Mouse (Mus musculus) midbrain, embryonic 10.5 days (tissue): ENCODE measurements around the gene Rsg1. TPM values are rescaled to one million over a fixed set of nuclear protein-coding genes. Genes with fewer than 3 reads are reported as not detected.
A peak's percentile ranks its signal among the peaks of the same experiment; 100 is the strongest.

ENCODE experiments used
- DNase-seq: peaks from one replicate; pipeline ENCODE4 v3.0.0-alpha.2; 2017; ENCODE audit warnings: low spot score
- H3K27ac ChIP-seq: fragments of 300-500 bp; sonication (generic); replicated peaks from 2 replicates; pipeline ENCODE4 v1.5.1; 2016; ENCODE audit warnings: mild to moderate bottlenecking
- H3K27me3 ChIP-seq: fragments of 300-500 bp; sonication (generic); 2 replicates; pipeline ENCODE4 v1.6.1; 2016; ENCODE audit warnings: low read depth, mild to moderate bottlenecking; ENCODE audit not compliant: poor library complexity, severe bottlenecking
- H3K36me3 ChIP-seq: fragments of 300-500 bp; sonication (generic); 2 replicates; pipeline ENCODE4 v1.6.1; 2016; ENCODE audit warnings: mild to moderate bottlenecking, moderate library complexity
- H3K4me1 ChIP-seq: fragments of 300-500 bp; sonication (generic); 2 replicates; pipeline ENCODE4 v1.6.1; 2016
- H3K4me3 ChIP-seq: fragments of 300-500 bp; sonication (generic); 2 replicates; pipeline ENCODE4 v1.5.1; 2016; ENCODE audit warnings: mild to moderate bottlenecking, moderate library complexity
- H3K9me3 ChIP-seq: fragments of 300-500 bp; sonication (generic); replicated peaks from 2 replicates; pipeline ENCODE4 v1.6.1; 2016; ENCODE audit warnings: mild to moderate bottlenecking
- WGBS: fragments of 180-500 bp; shearing (Covaris S2); methylation state at CpG from one replicate; pipeline ENCODE4 v1.1.7; 2016; 5-methylcytosine and 5-hydroxymethylcytosine counted together
- polyA plus RNA-seq: library from polyadenylated mRNA; unstranded; fragments of >200 nt; fragmentation: Nextera tagmentation; extraction: Ambion mirVana; gene quantifications from 2 replicates; pipeline ENCODE4 v1.2.1, GENCODE M21; 2016

Gene Rsg1
- polyA plus RNA-seq, 1 experiment from 2014 or later, result 7.4 TPM

GRCm38 (mm10) chr4:141219583-141220213 lies 5.9 kb downstream of the Rsg1 start:
- no peak overlapping the region for H3K4me3 ChIP-seq
- no peaks in the 10 kb centered on the region for H3K9me3 ChIP-seq
- H3K27me3 ChIP-seq, result no peaks in the 10 kb centered on the region
- H3K27ac ChIP-seq, result no peak overlapping the region
- WGBS, result 91% methylated on average over 20 of the region's 20 CpGs
- H3K4me1 ChIP-seq, result peaks cover 2% of the 10 kb centered on the region
- DNase-seq, result no peak
- peaks cover 16% of the 10 kb centered on the region for H3K36me3 ChIP-seq

- no peaks in the 10 kb centered on the region for H3K9me3 ChIP-seq
- 76% methylated on average over 2 of the region's 2 CpGs for WGBS
- no peak overlapping the region for H3K27ac ChIP-seq
- no peaks in the 10 kb centered on the region for H3K4me1 ChIP-seq
- no peak for DNase-seq
- peaks cover 16% of the 10 kb centered on the region for H3K36me3 ChIP-seq
- H3K4me3 ChIP-seq, result no peak overlapping the region
- no peaks in the 10 kb centered on the region for H3K27me3 ChIP-seq
These were observed 8.1 kb downstream of the Rsg1 start for GRCm38 (mm10) chr4:141221848-141222247.

- Histone ChIP-seq H3K36me3 (peaks cover 16% of the 10 kb centered on the region), H3K4me1 (no peaks in the 10 kb centered on the region)
- 91% methylated on average over 5 of the region's 5 CpGs for WGBS
These were observed 9.0 kb downstream of the Rsg1 start for GRCm38 (mm10) chr4:141222752-141223151.

GRCm38 (mm10) chr4:141228687-141229086 lies 14.9 kb downstream of the Rsg1 start:
- Histone ChIP-seq H3K4me1 (no peaks in the 10 kb centered on the region), H3K9me3 (no peaks in the 10 kb centered on the region), H3K4me3 (no peak overlapping the region), H3K27ac (no peak overlapping the region), H3K36me3 (no peaks in the 10 kb centered on the region), H3K27me3 (peaks cover 12% of the 10 kb centered on the region; the same call in 1 of the 2 replicates)
- no peak for DNase-seq
- WGBS, result 90% methylated on average over 7 of the region's 7 CpGs

More at GRCm38 (mm10) chr4:141222752-141223151, 9.0 kb downstream of the Rsg1 start:
- no peaks in the 10 kb centered on the region for H3K27me3 ChIP-seq
- H3K9me3 ChIP-seq, result no peaks in the 10 kb centered on the region
- no peak overlapping the region for H3K27ac ChIP-seq
- no peak overlapping the region for H3K4me3 ChIP-seq
- no peak for DNase-seq

GRCm38 (mm10) chr4:141233196-141233595 lies 19.4 kb downstream of the Rsg1 start:
- Histone ChIP-seq H3K36me3 (no peaks in the 10 kb centered on the region), H3K4me1 (no peaks in the 10 kb centered on the region), H3K27me3 (peaks cover 37% of the 10 kb centered on the region), H3K27ac (no peak overlapping the region), H3K4me3 (no peak overlapping the region), H3K9me3 (no peaks in the 10 kb centered on the region)
- no peak for DNase-seq
- whole genome bisulfite sequencing, result 90% methylated on average over 4 of the region's 4 CpGs

GRCm38 (mm10) chr4:141235537-141236111 lies 21.9 kb downstream of the Rsg1 start:
- H3K27ac ChIP-seq, result no peak overlapping the region
- H3K36me3 ChIP-seq, result no peaks in the 10 kb centered on the region
- peaks cover 18% of the 10 kb centered on the region for H3K4me1 ChIP-seq
- no peak overlapping the region for H3K4me3 ChIP-seq
- no peak for DNase-seq
- 79% methylated on average over 6 of the region's 6 CpGs for WGBS
- no peaks in the 10 kb centered on the region for H3K9me3 ChIP-seq
- H3K27me3 ChIP-seq, result peaks cover 57% of the 10 kb centered on the region

GRCm38 (mm10) chr4:141236856-141237255 lies 23.1 kb downstream of the Rsg1 start:
- peaks cover 22% of the 10 kb centered on the region for H3K4me1 ChIP-seq
- peaks cover 62% of the 10 kb centered on the region for H3K27me3 ChIP-seq
- H3K9me3 ChIP-seq, result no peaks in the 10 kb centered on the region
- no peak for DNase-seq
- H3K4me3 ChIP-seq, result no peak overlapping the region
- H3K27ac ChIP-seq, result no peak overlapping the region
- WGBS, result 77% methylated on average over 3 of the region's 3 CpGs
- no peaks in the 10 kb centered on the region for H3K36me3 ChIP-seq

GRCm38 (mm10) chr4:141238492-141239387 lies 25.0 kb downstream of the Rsg1 start:
- H3K27me3 ChIP-seq, result peaks cover 81% of the 10 kb centered on the region
- no peaks in the 10 kb centered on the region for H3K9me3 ChIP-seq
- no peaks in the 10 kb centered on the region for H3K36me3 ChIP-seq
- DNase-seq, result no peak
- H3K27ac ChIP-seq, result 0 out of 2 replicates have a peak overlapping the region, but pooled peaks have one; percentile 55
- whole genome bisulfite sequencing, result 4% methylated on average over 20 of the region's 20 CpGs
- H3K4me1 ChIP-seq, result peaks cover 36% of the 10 kb centered on the region
- H3K4me3 ChIP-seq, result peak overlapping the region; percentile 50

- Histone ChIP-seq H3K9me3 (no peaks in the 10 kb centered on the region), H3K27me3 (peaks cover 89% of the 10 kb centered on the region), H3K36me3 (no peaks in the 10 kb centered on the region), H3K27ac (peak within 1 kb of the TSS; percentile 55; the same call in 1 of the 2 replicates), H3K4me1 (peaks cover 40% of the 10 kb centered on the region), H3K4me3 (peak within 1 kb of the TSS; percentile 50)
- peak; percentile 86 for DNase-seq
- 1% methylated on average over 31 of the region's 31 CpGs for WGBS
These were observed 25.8 kb downstream of the Rsg1 start, which contains the start of gene Arhgef19 for GRCm38 (mm10) chr4:141239388-141240125. Gene Arhgef19, plus strand, starts transcription at chr4:141239499.

GRCm38 (mm10) chr4:141240617-141241016 lies 26.9 kb downstream of the Rsg1 start:
- H3K36me3 ChIP-seq, result no peaks in the 10 kb centered on the region
- H3K4me3 ChIP-seq, result peak overlapping the region; percentile 18; the same call in 1 of the 2 replicates
- peaks cover 47% of the 10 kb centered on the region for H3K4me1 ChIP-seq
- H3K9me3 ChIP-seq, result no peaks in the 10 kb centered on the region
- no peak for DNase-seq
- H3K27me3 ChIP-seq, result peaks cover 97% of the 10 kb centered on the region
- WGBS, result 2% methylated on average over 14 of the region's 14 CpGs
- H3K27ac ChIP-seq, result no peak overlapping the region

- H3K27me3 ChIP-seq, result peaks cover 100% of the 10 kb centered on the region
- no peaks in the 10 kb centered on the region for H3K9me3 ChIP-seq
- H3K27ac ChIP-seq, result no peak overlapping the region
- no peak for DNase-seq
- no peak overlapping the region for H3K4me3 ChIP-seq
- H3K36me3 ChIP-seq, result no peaks in the 10 kb centered on the region
- H3K4me1 ChIP-seq, result peaks cover 56% of the 10 kb centered on the region
- WGBS, result 31% methylated on average over 15 of the region's 15 CpGs
These were observed 28.1 kb downstream of the Rsg1 start for GRCm38 (mm10) chr4:141241861-141242260.

GRCm38 (mm10) chr4:141242651-141243241 lies 29.0 kb downstream of the Rsg1 start:
- Histone ChIP-seq H3K36me3 (no peaks in the 10 kb centered on the region), H3K4me1 (peaks cover 65% of the 10 kb centered on the region), H3K27me3 (peaks cover 100% of the 10 kb centered on the region), H3K4me3 (peak overlapping the region; percentile 14; the same call in 1 of the 2 replicates), H3K27ac (peak overlapping the region; percentile 38; the same call in 1 of the 2 replicates), H3K9me3 (no peaks in the 10 kb centered on the region)
- 4% methylated on average over 11 of the region's 11 CpGs for WGBS
- DNase-seq, result no peak
